Mouse (Mus musculus) ES-Bruce4 (cell line): ENCODE measurements around the gene Trappc6b.

Experiments
- CTCF ChIP-seq: IDR thresholded peaks from one replicate; pipeline ENCODE4 v1.8.1; 2011; ENCODE audit warnings: low read depth, low read length
- POLR2A ChIP-seq: IDR thresholded peaks from one replicate; pipeline ENCODE4 v1.8.1; 2011; ENCODE audit warnings: low read length; ENCODE audit not compliant: insufficient read depth

DNA sequence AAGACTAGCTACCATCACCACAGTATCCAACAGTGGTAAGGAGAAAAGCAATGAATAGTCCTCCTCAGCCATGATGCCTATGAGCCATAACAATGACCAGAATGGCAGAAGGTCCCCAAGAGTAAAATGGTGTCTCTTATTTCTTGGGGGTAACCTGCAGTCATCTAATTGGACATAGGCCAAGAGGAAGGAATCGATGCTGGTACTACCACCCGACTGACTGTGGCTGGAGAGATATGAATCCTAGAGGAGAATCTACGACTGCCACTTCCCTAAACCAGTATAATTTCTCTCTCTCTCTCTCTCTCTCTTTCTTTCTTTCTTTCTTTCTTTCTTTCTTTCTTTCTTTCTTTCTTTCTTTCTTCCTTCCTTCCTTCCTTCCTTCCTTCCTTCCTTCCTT lies 8.8 kb downstream of the Trappc6b start:
- TF ChIP-seq POLR2A (no peak), CTCF (no peak)
